Mouse (Mus musculus) ES-Bruce4 (cell line): Measurements from ENCODE around the gene Cdh4.

Experiments
- CTCF ChIP-seq: IDR thresholded peaks from one replicate; pipeline ENCODE4 v1.8.1; 2011; ENCODE audit warnings: low read depth, low read length
- EP300 ChIP-seq: IDR thresholded peaks from 2 replicates; pipeline ENCODE4 v1.6.1; 2011; ENCODE audit warnings: low read depth, low read length; ENCODE audit not compliant: insufficient read depth
- POLR2A ChIP-seq: IDR thresholded peaks from one replicate; pipeline ENCODE4 v1.8.1; 2011; ENCODE audit warnings: low read length; ENCODE audit not compliant: insufficient read depth

- TF ChIP-seq CTCF: peak; percentile 80
- TF ChIP-seq EP300: no peak
- no peak for TF ChIP-seq POLR2A
These were observed 432.9 kb downstream of the Cdh4 start for GRCm38 (mm10) chr2:179875147-179875546.
